Mouse (Mus musculus) ES-E14 (cell line): ENCODE data around the gene Vsig8.

Source experiments
- CHD2 ChIP-seq: IDR thresholded peaks from 2 replicates; pipeline ENCODE4 v1.6.1; 2014; ENCODE audit warnings: mild to moderate bottlenecking, low read depth, low read length, inconsistent platforms
- MAFK ChIP-seq: IDR thresholded peaks from 2 replicates; pipeline ENCODE4 v1.6.1; 2014; ENCODE audit warnings: mild to moderate bottlenecking, low read depth, low read length, inconsistent platforms; ENCODE audit not compliant: insufficient read depth
- ZC3H11A ChIP-seq: IDR thresholded peaks from 2 replicates; pipeline ENCODE4 v1.6.1; 2012; ENCODE audit warnings: low read depth, mild to moderate bottlenecking, inconsistent platforms, low read length, borderline replicate concordance

DNA sequence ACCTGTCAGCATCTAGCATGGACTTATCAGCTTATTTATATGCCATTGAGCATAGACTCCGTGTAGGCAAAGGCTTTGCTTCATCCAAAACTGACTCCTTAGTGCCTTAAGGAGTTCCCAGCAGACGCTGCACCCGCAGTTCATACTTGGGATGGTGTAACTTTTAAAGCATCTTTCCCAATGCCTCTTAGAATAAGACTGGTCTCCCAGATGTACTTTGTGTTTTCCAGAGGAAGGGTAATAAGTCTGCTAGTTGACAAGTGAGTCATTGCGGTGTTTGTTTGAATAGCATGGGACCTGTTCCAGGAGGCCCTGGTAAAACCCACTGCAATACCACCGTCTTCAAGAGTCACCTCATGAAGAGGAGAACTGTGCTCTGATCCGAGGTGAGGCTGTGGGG, 24.4 kb downstream of the Vsig8 start:
- TF ChIP-seq MAFK, result no peak
- no peak for TF ChIP-seq CHD2
- TF ChIP-seq ZC3H11A, result no peak
